Mouse (Mus musculus): ENCODE results near the gene Aqp11.

DNA sequence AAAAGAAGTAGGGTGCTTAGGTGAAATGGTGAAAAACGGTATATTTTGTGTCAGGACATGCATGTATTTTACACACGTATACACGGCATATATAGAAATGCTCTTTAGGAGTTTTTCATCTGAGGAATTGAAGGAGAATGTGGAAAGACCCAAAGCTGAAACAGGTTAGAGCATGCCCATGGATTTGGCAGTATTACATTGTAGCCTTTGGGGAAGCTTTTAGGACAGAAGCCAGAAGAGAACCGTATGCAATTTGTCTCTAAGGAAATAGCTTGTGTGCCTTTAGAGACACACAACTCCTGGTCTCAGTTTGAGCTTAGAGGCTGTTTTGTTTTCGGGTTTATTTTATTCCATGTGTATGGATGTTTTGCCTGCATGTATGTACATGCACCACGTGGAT, 37.0 kb downstream of the Aqp11 start:
- no peak for TF ChIP-seq CTCF (IDR thresholded peaks at IDR 0.05; ENCODE audit: insufficient read depth, low read depth, low read length)
- TF ChIP-seq POLR2A (IDR thresholded peaks at IDR 0.05; ENCODE audit: insufficient read depth, low read depth, low read length) = no peak
